Mouse (Mus musculus): Measurements from ENCODE around the gene Tpcn1.

Gene Tpcn1

DNA sequence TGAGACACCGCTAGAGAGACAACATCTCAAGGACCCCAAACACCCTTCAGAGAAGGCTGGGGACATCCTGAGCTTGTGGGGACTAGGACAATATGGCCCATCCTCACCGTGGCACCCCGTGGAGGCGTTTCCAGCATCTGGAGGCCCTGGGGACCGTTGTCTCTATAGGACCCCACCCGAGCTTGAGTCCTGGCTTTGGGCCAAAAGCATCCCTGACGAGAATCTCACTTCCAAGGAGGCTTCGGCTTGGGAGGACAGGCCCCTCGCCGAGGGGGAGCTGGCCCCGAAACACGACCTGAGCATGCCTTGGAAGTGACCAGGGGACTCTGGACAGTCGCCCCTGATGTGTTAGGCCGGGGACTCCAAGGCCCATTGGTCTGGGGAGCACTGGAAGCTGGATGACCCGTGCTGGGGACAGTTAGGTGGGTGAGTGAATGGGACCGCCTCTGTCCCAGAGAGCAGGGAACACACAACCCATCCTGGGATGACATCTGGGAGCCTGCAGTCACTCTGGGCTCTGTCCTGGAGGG, 20.8 kb upstream of the Tpcn1 start:
- DNase-seq (ENCODE audit: low read depth, low spot score), result no peak

GRCm38 (mm10) chr5:120607335-120607734, 18.9 kb upstream of the Tpcn1 start:
- no peak for DNase-seq (ENCODE audit: low read depth, low spot score)

- no peak for DNase-seq (ENCODE audit: low read depth, low spot score)
These were observed 18.2 kb upstream of the Tpcn1 start for GRCm38 (mm10) chr5:120606590-120607200.

GRCm38 (mm10) chr5:120605688-120606087, 17.2 kb upstream of the Tpcn1 start:
- peak; percentile 91 for DNase-seq (ENCODE audit: low read depth, low spot score)

- DNase-seq (ENCODE audit: low read depth, low spot score), result no peak
These were observed 16.8 kb upstream of the Tpcn1 start for GRCm38 (mm10) chr5:120605241-120605661.

GRCm38 (mm10) chr5:120604839-120605238, 16.4 kb upstream of the Tpcn1 start:
- peak; percentile 76 for DNase-seq (ENCODE audit: low read depth, low spot score)

GRCm38 (mm10) chr5:120603515-120603914, 15.0 kb upstream of the Tpcn1 start:
- no peak for DNase-seq (ENCODE audit: low read depth, low spot score)

- DNase-seq (ENCODE audit: low read depth, low spot score), result no peak
These were observed 13.7 kb upstream of the Tpcn1 start for GRCm38 (mm10) chr5:120602210-120602609.

DNA sequence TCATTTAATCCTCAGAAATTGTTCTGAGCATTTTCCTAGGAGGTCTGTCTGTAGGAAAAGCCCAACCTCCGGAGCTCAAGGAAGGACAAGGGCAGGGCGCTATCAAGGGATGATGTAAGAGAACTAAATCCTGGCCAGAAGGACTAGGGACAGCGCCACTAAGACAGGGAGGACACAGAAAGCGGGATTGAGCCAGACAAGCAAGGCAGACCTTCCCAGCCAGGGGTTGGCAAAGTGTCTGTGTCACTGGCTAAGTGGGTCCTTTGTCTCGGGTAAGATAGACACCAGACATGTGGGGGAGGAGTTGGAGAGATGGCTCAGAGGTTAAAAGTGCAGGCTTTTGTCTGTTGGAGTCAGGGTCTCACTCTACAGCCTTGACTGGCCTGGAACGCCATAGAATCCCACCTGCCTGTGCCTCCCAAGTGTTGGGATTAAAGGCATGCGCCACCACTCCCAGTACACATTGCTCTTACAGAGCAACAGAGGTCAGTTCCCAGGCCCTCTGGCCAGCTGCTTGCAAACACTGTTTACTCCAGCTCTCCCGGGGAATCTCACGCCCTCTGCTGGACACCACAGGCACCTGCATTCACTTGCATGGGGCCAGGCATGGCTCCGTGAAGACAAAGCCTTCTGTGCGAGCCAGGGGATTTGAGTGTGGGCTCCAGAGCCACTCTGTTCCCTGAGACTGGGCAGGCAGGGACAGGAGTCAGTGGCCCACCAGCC, 12.6 kb upstream of the Tpcn1 start:
- DNase-seq (ENCODE audit: low read depth, low spot score), result no peak

GRCm38 (mm10) chr5:120599625-120600024, 11.2 kb upstream of the Tpcn1 start:
- no peak for DNase-seq (ENCODE audit: low read depth, low spot score)

DNA sequence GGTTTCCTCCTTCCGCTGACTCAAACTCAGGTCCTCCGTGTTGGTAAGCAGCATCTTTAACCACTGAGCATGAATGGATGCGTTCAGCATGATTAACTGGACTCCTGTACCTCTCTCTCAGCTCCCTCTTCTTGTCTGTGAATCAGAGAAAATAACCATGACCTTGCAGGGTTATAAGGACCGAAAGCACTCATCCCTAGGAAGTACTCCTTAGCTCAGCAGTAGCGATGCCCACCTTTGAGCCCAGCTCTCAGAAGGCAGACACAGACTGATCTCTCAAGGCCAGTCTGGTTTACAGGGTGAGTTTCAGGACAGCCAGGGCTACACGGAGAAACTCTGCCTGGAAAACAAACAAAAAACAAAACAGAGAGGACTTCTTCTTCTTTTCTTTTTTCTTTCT, 6.0 kb upstream of the Tpcn1 start:
- no peak for DNase-seq (ENCODE audit: low read depth, low spot score)

DNA sequence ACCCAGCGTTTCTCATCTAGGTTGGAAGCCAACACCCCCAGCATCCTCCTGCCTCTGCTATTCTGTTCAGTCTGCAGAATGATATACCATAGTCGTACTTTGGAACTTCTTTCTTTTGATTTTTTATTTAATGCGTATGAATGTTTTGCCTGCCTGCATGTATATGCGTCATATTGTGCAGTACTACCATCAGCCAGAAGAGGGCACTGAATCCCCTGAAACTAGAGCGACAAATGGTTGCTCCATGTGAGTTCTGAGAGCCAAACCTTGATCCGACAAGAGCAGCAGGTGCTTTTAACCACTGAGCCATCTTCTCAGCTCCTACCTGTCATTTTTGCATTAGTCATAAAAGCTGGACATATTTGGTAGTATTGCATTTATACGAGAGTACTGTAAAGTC, 3.7 kb upstream of the Tpcn1 start:
- no peak for DNase-seq (ENCODE audit: low read depth, low spot score)

- DNase-seq (ENCODE audit: low read depth, low spot score), result no peak
These were observed 2.0 kb upstream of the Tpcn1 start for GRCm38 (mm10) chr5:120590356-120591010.

DNA sequence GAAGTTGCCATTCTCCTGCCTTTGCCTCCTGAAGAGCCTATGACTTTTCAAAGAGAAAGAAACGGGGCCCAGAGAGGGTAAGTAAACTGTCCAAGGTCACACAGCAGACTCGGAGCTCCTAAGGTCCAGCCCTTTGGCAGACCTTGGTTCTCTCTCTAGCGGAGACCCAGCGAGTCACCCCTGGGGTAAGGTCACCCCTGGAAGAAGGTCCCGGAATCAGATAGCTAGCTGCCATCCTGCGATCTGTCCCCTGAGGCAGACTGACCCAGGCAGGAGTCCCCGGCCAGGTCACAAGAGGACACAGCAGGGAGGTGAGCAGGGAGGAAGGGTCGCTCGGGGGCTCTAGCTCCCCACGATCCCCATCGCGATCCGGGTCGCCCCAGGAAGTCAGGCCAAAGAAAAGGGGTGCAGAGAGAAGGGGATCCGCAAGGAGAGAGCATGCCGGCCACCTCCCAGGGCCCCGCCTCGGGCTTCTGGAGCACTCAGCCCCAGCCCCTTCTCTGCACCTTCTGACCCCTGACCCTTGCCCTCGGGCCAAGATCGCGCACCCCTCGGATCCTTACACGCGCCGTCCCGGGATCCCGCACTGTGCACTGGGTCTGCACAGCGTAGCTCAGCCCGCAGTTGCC, 419 bp downstream of the Tpcn1 start:
- DNase-seq (ENCODE audit: low read depth, low spot score), result no peak

- peak; percentile 57 for DNase-seq (ENCODE audit: low read depth, low spot score)
These were observed 902 bp downstream of the Tpcn1 start for GRCm38 (mm10) chr5:120587616-120587926.

DNA sequence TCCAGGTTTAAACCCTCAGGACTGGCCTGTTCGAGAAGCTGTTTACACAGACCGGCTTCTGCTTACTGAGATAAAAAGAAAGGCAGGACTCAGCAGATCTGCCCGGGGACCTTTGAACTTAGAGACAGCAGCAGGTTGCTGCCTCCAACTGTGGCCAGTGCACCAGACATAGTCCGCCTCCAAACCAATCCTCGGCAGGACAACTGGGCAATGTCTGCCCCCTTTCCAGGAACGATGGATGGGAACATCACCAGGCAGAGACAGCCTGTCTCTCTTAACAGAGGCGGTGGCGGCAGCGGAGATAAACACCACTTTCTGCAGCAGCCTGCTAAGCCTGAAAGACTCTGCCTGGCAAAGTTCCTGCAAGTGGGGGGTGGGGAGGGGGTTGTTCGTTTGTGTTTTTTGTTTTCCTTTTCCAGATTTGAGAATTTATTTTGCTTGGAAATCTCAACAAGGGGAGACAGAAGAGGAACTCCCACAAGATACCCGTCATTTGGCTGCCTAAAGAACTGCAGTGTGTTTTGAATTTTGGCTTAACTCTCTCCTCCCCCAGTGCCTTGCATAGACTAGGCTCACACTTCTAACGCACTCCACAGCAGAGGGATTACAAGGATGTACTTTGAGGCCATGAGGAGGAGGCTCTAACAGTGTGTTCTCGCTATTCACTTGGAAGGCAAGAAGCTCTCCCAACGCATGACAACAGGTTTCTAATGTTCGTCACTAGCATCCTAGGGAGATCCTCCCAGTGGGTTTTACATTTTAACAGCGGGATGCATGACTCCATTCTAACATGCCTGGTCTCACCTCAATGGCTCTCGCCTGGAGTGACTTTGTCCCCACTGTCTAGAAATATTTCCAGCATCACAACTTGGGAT, 1.5 kb downstream of the Tpcn1 start:
- DNase-seq (ENCODE audit: low read depth, low spot score), result peak; percentile 52

DNA sequence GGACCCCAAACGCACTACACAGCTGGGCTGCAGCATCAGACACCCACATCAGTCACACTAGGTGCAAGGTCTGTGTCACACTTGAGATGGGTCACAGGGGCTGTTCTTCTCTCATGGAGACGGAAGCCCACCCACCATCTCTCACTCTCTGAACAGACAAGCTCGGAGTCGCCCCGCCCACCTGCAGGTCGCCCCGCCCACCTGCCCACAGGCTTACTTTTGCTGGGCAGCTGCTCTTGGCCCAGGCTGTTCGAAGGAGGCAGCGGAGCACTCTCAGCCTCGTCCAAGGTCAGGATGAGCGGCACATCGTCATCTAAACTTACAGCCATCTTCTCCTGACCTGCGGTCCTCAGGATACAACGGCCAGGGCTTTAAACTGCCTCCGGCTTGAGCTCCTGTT, 3.5 kb downstream of the Tpcn1 start:
- no peak for DNase-seq (ENCODE audit: low read depth, low spot score)

- DNase-seq (ENCODE audit: low read depth, low spot score), result no peak
These were observed 5.0 kb downstream of the Tpcn1 start for GRCm38 (mm10) chr5:120583511-120583910.

- no peak for DNase-seq (ENCODE audit: low read depth, low spot score)
These were observed 6.5 kb downstream of the Tpcn1 start for GRCm38 (mm10) chr5:120582002-120582401.

- DNase-seq (ENCODE audit: low read depth, low spot score), result no peak
These were observed 8.4 kb downstream of the Tpcn1 start for GRCm38 (mm10) chr5:120579898-120580626.
